Mouse (Mus musculus): ENCODE results near the gene Pola2. TPM values are rescaled to one million over a fixed set of nuclear protein-coding genes. Genes with fewer than 3 reads are reported as not detected.
A peak's percentile ranks its signal among the peaks of the same experiment; 100 is the strongest.

Gene Pola2
- total and polyA plus RNA-seq, 3 experiments, result 77.3 to 126 (median 99.4) TPM

GRCm38 (mm10) chr19:5922119-5922942, 41.7 kb downstream of the Pola2 start (continued):
- TF ChIP-seq MYC (IDR thresholded peaks at IDR 0.05; ENCODE audit: low read depth, low read length) (peak; percentile 96), MAFK (IDR thresholded peaks at IDR 0.05; ENCODE audit: borderline replicate concordance, low read depth, low read length) (peak; percentile 39; the same call in 1 of the 2 replicates), BHLHE40 (IDR thresholded peaks at IDR 0.05; ENCODE audit: borderline replicate concordance, low read depth, low read length) (peak; percentile 78), GABPA (IDR thresholded peaks at IDR 0.05; ENCODE audit: low read depth, low read length) (no peak), MAZ (IDR thresholded peaks at IDR 0.05; ENCODE audit: low read depth, low read length) (peak; percentile 87), CTCF (IDR thresholded peaks at IDR 0.05 in 2 of 3, conservative IDR thresholded peaks at IDR 0.05 in 1 of 3; ENCODE audit: control insufficient read depth in 1 of 3, insufficient read depth in 1 of 3, low read depth in 2 of 3, low read length in 3 of 3, poor library complexity in 1 of 3, severe bottlenecking in 1 of 3) (no peak), NRF1 (IDR thresholded peaks at IDR 0.05; ENCODE audit: insufficient read depth, low read depth, low read length, poor library complexity, severe bottlenecking) (no peak), HCFC1 (IDR thresholded peaks at IDR 0.05; ENCODE audit: low read depth, low read length) (peak; percentile 34; the same call in 1 of the 2 replicates), ELF1 (IDR thresholded peaks at IDR 0.05; ENCODE audit: low read depth, low read length) (peak; percentile 45; the same call in 1 of the 2 replicates), KAT2A (conservative IDR thresholded peaks at IDR 0.05; ENCODE audit: low read depth, low read length) (no peak; the same call in 1 of the 2 replicates), UBTF (IDR thresholded peaks at IDR 0.05; ENCODE audit: borderline replicate concordance, insufficient read depth, low read depth, low read length) (no peak), CHD1 (IDR thresholded peaks at IDR 0.05; ENCODE audit: low read depth, low read length) (no peak), ZMIZ1 (IDR thresholded peaks at IDR 0.05; ENCODE audit: low read depth, low read length) (no peak; the same call in 1 of the 2 replicates), CHD2 (IDR thresholded peaks at IDR 0.05; ENCODE audit: low read length) (peak; percentile 21; the same call in 1 of the 2 replicates), USF2 (IDR thresholded peaks at IDR 0.05; ENCODE audit: borderline replicate concordance in 1 of 2, insufficient read depth in 1 of 2, low read depth in 1 of 2, low read length in 2 of 2) (no peak), MEF2A (IDR thresholded peaks at IDR 0.05; ENCODE audit: extremely low read depth, insufficient replicate concordance, low read depth, low read length, poor library complexity, severe bottlenecking) (peak; percentile 41; the same call in 1 of the 2 replicates), POLR2AphosphoS2 (IDR thresholded peaks at IDR 0.05; ENCODE audit: low read length) (no peak), ETS1 (IDR thresholded peaks at IDR 0.05; ENCODE audit: low read depth, low read length) (peak; percentile 98), RCOR1 (IDR thresholded peaks at IDR 0.05; ENCODE audit: low read depth, low read length) (peak; percentile 81), MYB (IDR thresholded peaks at IDR 0.05; ENCODE audit: low read depth, low read length) (no peak), GATA1 (IDR thresholded peaks at IDR 0.05; ENCODE audit: low read depth, low read length) (peak; percentile 97)
